Mouse (Mus musculus) embryonic facial prominence, embryonic 13.5 days (tissue): ENCODE data around the gene Anapc10. TPM values are rescaled to one million over a fixed set of nuclear protein-coding genes. Genes with fewer than 3 reads are reported as not detected.

Experiments used
- polyA plus RNA-seq: library from polyadenylated mRNA; unstranded; fragments of >200 nt; fragmentation: Nextera tagmentation; extraction: Ambion mirVana; gene quantifications from 2 replicates; pipeline ENCODE4 v1.2.1, GENCODE M21; 2015

Anapc10 gene
- polyA plus RNA-seq, 1 experiment from 2014 or later = 43.1 TPM

Other genes starting within 250 kb of the Anapc10 start
- gene Otud4, start 72.2 kb upstream of the Anapc10 start, polyA plus RNA-seq = 10.7 and 13.4 TPM in 2 replicates
- 103 and 106 TPM in 2 replicates for gene Abce1, start 80 bp upstream of the Anapc10 start, polyA plus RNA-seq